Mouse (Mus musculus) thymus, adult 2 months (tissue): Measurements from ENCODE around the gene Abr. TPM values are rescaled to one million over a fixed set of nuclear protein-coding genes. Genes with fewer than 3 reads are reported as not detected.

Experiments
- DNase-seq: peaks from one replicate; pipeline ENCODE4 v3.0.0; 2021
- H3K27ac ChIP-seq: fragments of 200-500 bp; 2 replicates; pipeline ENCODE4 v1.5.1; 2012; ENCODE audit warnings: low read length, control low read depth; ENCODE audit not compliant: control insufficient read depth, insufficient read depth
- H3K27me3 ChIP-seq: fragments of 200-500 bp; 2 replicates; pipeline ENCODE4 v1.6.1; 2012; ENCODE audit warnings: mild to moderate bottlenecking, low read length, moderate library complexity, mixed read lengths; ENCODE audit not compliant: control insufficient read depth, insufficient read depth
- H3K36me3 ChIP-seq: fragments of 200-500 bp; 2 replicates; pipeline ENCODE4 v1.6.1; 2012; ENCODE audit warnings: mild to moderate bottlenecking, low read length, moderate library complexity; ENCODE audit not compliant: control insufficient read depth, insufficient read depth
- H3K4me1 ChIP-seq: fragments of 200-500 bp; replicated peaks from 2 replicates; pipeline ENCODE4 v1.6.1; 2012; ENCODE audit warnings: low read length; ENCODE audit not compliant: control insufficient read depth, insufficient read depth
- H3K4me3 ChIP-seq: fragments of 200-500 bp; 2 replicates; pipeline ENCODE4 v1.5.1; 2012; ENCODE audit warnings: mild to moderate bottlenecking, low read length, control low read depth, moderate library complexity; ENCODE audit not compliant: control insufficient read depth, insufficient read depth
- CTCF ChIP-seq: fragments of 200-500 bp; IDR thresholded peaks from 2 replicates; pipeline ENCODE4 v1.5.1; 2012; ENCODE audit warnings: mild to moderate bottlenecking, control low read depth, low read length, moderate library complexity, borderline replicate concordance; ENCODE audit not compliant: control insufficient read depth, poor library complexity, insufficient read depth; ENCODE audit errors: extremely low read depth
- POLR2A ChIP-seq: fragments of 200-500 bp; IDR thresholded peaks from 2 replicates; pipeline ENCODE4 v1.6.1; 2012; ENCODE audit warnings: mild to moderate bottlenecking, low read length, control low read depth, moderate library complexity; ENCODE audit not compliant: control insufficient read depth, poor library complexity, insufficient read depth; ENCODE audit errors: extremely low read depth
- WGBS: fragments of 180-500 bp; shearing (Covaris S2); methylation state at CpG from one replicate; pipeline ENCODE4 v1.1.7; 2018; 5-methylcytosine and 5-hydroxymethylcytosine counted together
- polyA plus RNA-seq: library from polyadenylated mRNA; depleted of rRNA; stranded (reverse); fragments of >200 nt; gene quantifications from 2 replicates; pipeline ENCODE4 v1.2.3, GENCODE M21; 2012

Gene Abr
- polyA plus RNA-seq, 1 experiment, result 75.0 TPM

GRCm38 (mm10) chr11:76587333-76587732, 34.8 kb downstream of the Abr start:
- WGBS, result 87% methylated on average over 1 of the region's 1 CpGs
- no peaks in the 10 kb centered on the region for H3K36me3 ChIP-seq
- peaks cover 19% of the 10 kb centered on the region for H3K4me1 ChIP-seq
- no peak overlapping the region for H3K4me3 ChIP-seq
- peak overlapping the region; percentile 14; the same call in 1 of the 2 replicates for H3K27ac ChIP-seq
- DNase-seq, result no peak
- H3K27me3 ChIP-seq, result no peaks in the 10 kb centered on the region
- TF ChIP-seq POLR2A, result no peak
- TF ChIP-seq CTCF, result no peak

- Histone ChIP-seq H3K4me3 (no peak overlapping the region), H3K36me3 (no peaks in the 10 kb centered on the region), H3K27ac (no peak overlapping the region), H3K27me3 (no peaks in the 10 kb centered on the region), H3K4me1 (peaks cover 19% of the 10 kb centered on the region)
- no peak for DNase-seq
- TF ChIP-seq CTCF, result no peak
- TF ChIP-seq POLR2A, result no peak
- WGBS, result 79% methylated on average over 3 of the region's 3 CpGs
Observed at GRCm38 (mm10) chr11:76586119-76586518, 36.0 kb downstream of the Abr start.

- Histone ChIP-seq H3K4me3 (no peak overlapping the region), H3K36me3 (no peaks in the 10 kb centered on the region), H3K27me3 (no peaks in the 10 kb centered on the region), H3K27ac (no peak overlapping the region), H3K4me1 (no peaks in the 10 kb centered on the region)
- DNase-seq, result peak; percentile 84
- TF ChIP-seq POLR2A (no peak), CTCF (peak; percentile 88)
- 49% methylated on average over 12 of the region's 12 CpGs for whole genome bisulfite sequencing
Observed at GRCm38 (mm10) chr11:76577588-76578257, 44.4 kb downstream of the Abr start.

- no peak overlapping the region for H3K27ac ChIP-seq
- H3K27me3 ChIP-seq, result peaks cover 15% of the 10 kb centered on the region
- TF ChIP-seq POLR2A (no peak), CTCF (no peak)
- 87% methylated on average over 6 of the region's 6 CpGs for WGBS
- DNase-seq, result no peak
- H3K4me3 ChIP-seq, result no peak overlapping the region
- H3K4me1 ChIP-seq, result peaks cover 10% of the 10 kb centered on the region
- no peaks in the 10 kb centered on the region for H3K36me3 ChIP-seq
Observed at GRCm38 (mm10) chr11:76572820-76573385, 49.2 kb downstream of the Abr start.

- Histone ChIP-seq H3K27ac (no peak overlapping the region), H3K27me3 (peaks cover 15% of the 10 kb centered on the region), H3K36me3 (no peaks in the 10 kb centered on the region), H3K4me1 (peaks cover 10% of the 10 kb centered on the region), H3K4me3 (peak overlapping the region; percentile 23)
- 41% methylated on average over 9 of the region's 9 CpGs for WGBS
- no peak for DNase-seq
- no peak for TF ChIP-seq POLR2A
- TF ChIP-seq CTCF, result no peak
Observed at GRCm38 (mm10) chr11:76571613-76571929, 50.5 kb downstream of the Abr start.

GRCm38 (mm10) chr11:76570741-76571612, 51.1 kb downstream of the Abr start:
- Histone ChIP-seq H3K4me1 (peaks cover 10% of the 10 kb centered on the region), H3K27me3 (peaks cover 15% of the 10 kb centered on the region), H3K36me3 (no peaks in the 10 kb centered on the region), H3K4me3 (peak overlapping the region; percentile 23), H3K27ac (no peak overlapping the region)
- peak; percentile 15 for DNase-seq
- 6% methylated on average over 65 of the region's 66 CpGs for WGBS
- TF ChIP-seq CTCF, result no peak
- TF ChIP-seq POLR2A, result no peak
